Mouse (Mus musculus): ENCODE data around the gene Stk10. TPM values are rescaled to one million over a fixed set of nuclear protein-coding genes. Genes with fewer than 3 reads are reported as not detected.
A peak's percentile ranks its signal among the peaks of the same experiment; 100 is the strongest.

Stk10 gene
- polyA plus RNA-seq, 1 experiment from 2014 or later: 3.6 TPM

- H3K9ac ChIP-seq: no peak overlapping the region
- no peaks in the 10 kb centered on the region for H3K36me3 ChIP-seq
- 46% methylated on average over 2 of the region's 2 CpGs for WGBS
- ATAC-seq: no peak
- no peaks in the 10 kb centered on the region for H3K4me1 ChIP-seq (replicated peaks)
- no peak overlapping the region for H3K27ac ChIP-seq
- H3K9me3 ChIP-seq: no peaks in the 10 kb centered on the region
- no peak overlapping the region for H3K4me3 ChIP-seq (replicated peaks)
- H3K4me2 ChIP-seq (replicated peaks): no peak overlapping the region
- H3K27me3 ChIP-seq (replicated peaks): no peaks in the 10 kb centered on the region
Observed at GRCm38 (mm10) chr11:32634842-32635241, 101.7 kb downstream of the Stk10 start.

GRCm38 (mm10) chr11:32636275-32636674 lies 103.2 kb downstream of the Stk10 start:
- Histone ChIP-seq H3K36me3 (no peaks in the 10 kb centered on the region), H3K4me1 (replicated peaks) (0 out of 2 replicates have a peak, but pooled peaks cover 3% of the 10 kb centered on the region), H3K27ac (no peak overlapping the region), H3K9me3 (no peaks in the 10 kb centered on the region), H3K9ac (no peak overlapping the region), H3K27me3 (replicated peaks) (no peaks in the 10 kb centered on the region), H3K4me3 (replicated peaks) (no peak overlapping the region), H3K4me2 (replicated peaks) (no peak overlapping the region)
- WGBS: 60% methylated on average over 4 of the region's 4 CpGs
- no peak for ATAC-seq

- Histone ChIP-seq H3K27ac (no peak overlapping the region), H3K4me3 (replicated peaks) (no peak overlapping the region), H3K9ac (no peak overlapping the region), H3K36me3 (no peaks in the 10 kb centered on the region), H3K9me3 (no peaks in the 10 kb centered on the region), H3K4me1 (replicated peaks) (0 out of 2 replicates have a peak, but pooled peaks cover 6% of the 10 kb centered on the region), H3K27me3 (replicated peaks) (no peaks in the 10 kb centered on the region), H3K4me2 (replicated peaks) (no peak overlapping the region)
- no peak for ATAC-seq
- 88% methylated on average over 8 of the region's 8 CpGs for WGBS
Observed at GRCm38 (mm10) chr11:32638521-32639255, 105.6 kb downstream of the Stk10 start.

- no peak overlapping the region for H3K4me3 ChIP-seq (replicated peaks)
- H3K9me3 ChIP-seq: no peaks in the 10 kb centered on the region
- H3K4me1 ChIP-seq (replicated peaks): 0 out of 2 replicates have a peak, but pooled peaks cover 6% of the 10 kb centered on the region
- H3K36me3 ChIP-seq: no peaks in the 10 kb centered on the region
- WGBS: 89% methylated on average over 4 of the region's 4 CpGs
- no peak overlapping the region for H3K27ac ChIP-seq
- no peak overlapping the region for H3K9ac ChIP-seq
- H3K27me3 ChIP-seq (replicated peaks): no peaks in the 10 kb centered on the region
- no peak for ATAC-seq
- H3K4me2 ChIP-seq (replicated peaks): no peak overlapping the region
Observed at GRCm38 (mm10) chr11:32640617-32641016, 107.5 kb downstream of the Stk10 start.

- Histone ChIP-seq H3K9ac (peak within 1 kb of the TSS; percentile 91), H3K4me3 (replicated peaks) (peak within 1 kb of the TSS; percentile 88), H3K27me3 (replicated peaks) (no peaks in the 10 kb centered on the region), H3K4me2 (replicated peaks) (peak within 1 kb of the TSS; percentile 82), H3K36me3 (no peaks in the 10 kb centered on the region), H3K9me3 (no peaks in the 10 kb centered on the region), H3K4me1 (replicated peaks) (0 out of 2 replicates have a peak, but pooled peaks cover 6% of the 10 kb centered on the region), H3K27ac (peak within 1 kb of the TSS; percentile 98)
- peak; percentile 96 for ATAC-seq
- WGBS: under 1% methylated on average over 64 of the region's 64 CpGs
Observed at GRCm38 (mm10) chr11:32642249-32642876, 109.3 kb downstream of the Stk10 start, which contains the start of gene Fbxw11. TSS of gene Fbxw11 (plus strand) at chr11:32642724.

GRCm38 (mm10) chr11:32642899-32643886 lies 110.1 kb downstream of the Stk10 start:
- WGBS: under 1% methylated on average over 54 of the region's 54 CpGs
- no peaks in the 10 kb centered on the region for H3K9me3 ChIP-seq
- H3K36me3 ChIP-seq: no peaks in the 10 kb centered on the region
- H3K4me2 ChIP-seq (replicated peaks): peak overlapping the region; percentile 82
- H3K4me3 ChIP-seq (replicated peaks): peak overlapping the region; percentile 88
- peak; percentile 75 for ATAC-seq
- H3K27ac ChIP-seq: peak overlapping the region; percentile 98
- H3K4me1 ChIP-seq (replicated peaks): 0 out of 2 replicates have a peak, but pooled peaks cover 6% of the 10 kb centered on the region
- H3K27me3 ChIP-seq (replicated peaks): no peaks in the 10 kb centered on the region
- H3K9ac ChIP-seq: peak overlapping the region; percentile 91

- Histone ChIP-seq H3K4me1 (replicated peaks) (0 out of 2 replicates have a peak, but pooled peaks cover 6% of the 10 kb centered on the region), H3K27me3 (replicated peaks) (no peaks in the 10 kb centered on the region), H3K4me2 (replicated peaks) (peak overlapping the region; percentile 82), H3K9ac (peak overlapping the region; percentile 91), H3K27ac (peak overlapping the region; percentile 98), H3K4me3 (replicated peaks) (peak overlapping the region; percentile 88), H3K36me3 (no peaks in the 10 kb centered on the region), H3K9me3 (no peaks in the 10 kb centered on the region)
- ATAC-seq: no peak
- WGBS: 22% methylated on average over 3 of the region's 3 CpGs
Observed at GRCm38 (mm10) chr11:32644010-32644409, 110.9 kb downstream of the Stk10 start.

- Histone ChIP-seq H3K27ac (no peak overlapping the region), H3K4me3 (replicated peaks) (no peak overlapping the region), H3K36me3 (no peaks in the 10 kb centered on the region), H3K4me2 (replicated peaks) (no peak overlapping the region), H3K9ac (no peak overlapping the region), H3K9me3 (no peaks in the 10 kb centered on the region), H3K27me3 (replicated peaks) (no peaks in the 10 kb centered on the region), H3K4me1 (replicated peaks) (peaks cover 6% of the 10 kb centered on the region)
- no peak for ATAC-seq
- 74% methylated on average over 2 of the region's 2 CpGs for WGBS
Observed at GRCm38 (mm10) chr11:32647265-32647664, 114.2 kb downstream of the Stk10 start.

- Histone ChIP-seq H3K4me3 (replicated peaks) (no peak overlapping the region), H3K36me3 (no peaks in the 10 kb centered on the region), H3K9me3 (no peaks in the 10 kb centered on the region), H3K27ac (peak overlapping the region; percentile 2; the same call in 1 of the 2 replicates), H3K4me1 (replicated peaks) (peaks cover 6% of the 10 kb centered on the region), H3K9ac (no peak overlapping the region), H3K27me3 (replicated peaks) (no peaks in the 10 kb centered on the region), H3K4me2 (replicated peaks) (no peak overlapping the region)
- ATAC-seq: no peak
Observed at GRCm38 (mm10) chr11:32650236-32650749, 117.2 kb downstream of the Stk10 start.

GRCm38 (mm10) chr11:32650893-32651590 lies 117.9 kb downstream of the Stk10 start:
- 0 out of 2 replicates have a peak, but pooled peaks have one; percentile 32 for ATAC-seq

GRCm38 (mm10) chr11:32651723-32652122 lies 118.6 kb downstream of the Stk10 start:
- Histone ChIP-seq H3K9ac (no peak overlapping the region), H3K9me3 (no peaks in the 10 kb centered on the region), H3K4me2 (replicated peaks) (no peak overlapping the region), H3K36me3 (no peaks in the 10 kb centered on the region), H3K27me3 (replicated peaks) (no peaks in the 10 kb centered on the region), H3K4me3 (replicated peaks) (no peak overlapping the region), H3K27ac (0 out of 2 replicates have a peak overlapping the region, but pooled peaks have one; percentile 24), H3K4me1 (replicated peaks) (peaks cover 6% of the 10 kb centered on the region)
- WGBS: 68% methylated on average over 1 of the region's 1 CpGs
- peak; percentile 52 for ATAC-seq

More at GRCm38 (mm10) chr11:32650893-32651590, 117.9 kb downstream of the Stk10 start:
- H3K4me2 ChIP-seq (replicated peaks): 0 out of 2 replicates have a peak overlapping the region, but pooled peaks have one; percentile 10
- WGBS: 75% methylated on average over 7 of the region's 7 CpGs
- no peak overlapping the region for H3K9ac ChIP-seq
- no peaks in the 10 kb centered on the region for H3K36me3 ChIP-seq
- peaks cover 6% of the 10 kb centered on the region for H3K4me1 ChIP-seq (replicated peaks)
- no peak overlapping the region for H3K4me3 ChIP-seq (replicated peaks)
- no peaks in the 10 kb centered on the region for H3K27me3 ChIP-seq (replicated peaks)
- no peaks in the 10 kb centered on the region for H3K9me3 ChIP-seq
- 0 out of 2 replicates have a peak overlapping the region, but pooled peaks have one; percentile 24 for H3K27ac ChIP-seq
